Mouse (Mus musculus) embryonic facial prominence, embryonic 11.5 days (tissue): ENCODE results near the gene Hoxa2. TPM values are rescaled to one million over a fixed set of nuclear protein-coding genes. Genes with fewer than 3 reads are reported as not detected.

Experiments
- ATAC-seq: fragments of 200-750 bp; cut with Nextera tagmentation; replicated peaks from 2 replicates; pipeline ENCODE4 v1.8.0; 2017; ENCODE audit warnings: low read depth; ENCODE audit not compliant: insufficient number of reproducible peaks, low FRiP score, low TSS enrichment
- DNase-seq: peaks from one replicate; pipeline ENCODE4 v3.0.0-alpha.2; 2015; ENCODE audit warnings: low spot score
- H3K27ac ChIP-seq: fragments of 300-500 bp; sonication (generic); replicated peaks from 2 replicates; pipeline ENCODE4 v1.5.1; 2014; ENCODE audit warnings: mild to moderate bottlenecking, low read depth, low read length, control low read depth
- H3K27me3 ChIP-seq: fragments of 300-500 bp; sonication (generic); 2 replicates; pipeline ENCODE4 v1.6.1; 2014; ENCODE audit warnings: mild to moderate bottlenecking, low read length, moderate library complexity, mixed read lengths; ENCODE audit not compliant: control insufficient read depth, insufficient read depth
- H3K36me3 ChIP-seq: fragments of 300-500 bp; sonication (generic); replicated peaks from 2 replicates; pipeline ENCODE4 v1.6.1; 2014; ENCODE audit warnings: low read depth, mild to moderate bottlenecking, low read length, moderate library complexity, mixed read lengths; ENCODE audit not compliant: control insufficient read depth, insufficient read depth
- H3K4me1 ChIP-seq: fragments of 300-500 bp; sonication (generic); 2 replicates; pipeline ENCODE4 v1.6.1; 2014; ENCODE audit warnings: low read length, mixed read lengths; ENCODE audit not compliant: control insufficient read depth, insufficient read depth
- H3K4me2 ChIP-seq: fragments of 300-500 bp; sonication (generic); 2 replicates; pipeline ENCODE4 v1.6.1; 2014; ENCODE audit warnings: low read depth, mild to moderate bottlenecking, control low read depth, low read length, moderate library complexity
- H3K4me3 ChIP-seq: fragments of 300-500 bp; sonication (generic); 2 replicates; pipeline ENCODE4 v1.5.1; 2014; ENCODE audit warnings: low read depth, low read length, control low read depth
- H3K9ac ChIP-seq: fragments of 300-500 bp; sonication (generic); replicated peaks from 2 replicates; pipeline ENCODE4 v1.6.1; 2014; ENCODE audit warnings: mild to moderate bottlenecking, control low read depth, low read length
- H3K9me3 ChIP-seq: fragments of 300-500 bp; sonication (generic); replicated peaks from 2 replicates; pipeline ENCODE4 v1.6.1; 2016; ENCODE audit warnings: mild to moderate bottlenecking, low read length, inconsistent platforms, mixed read lengths; ENCODE audit not compliant: control insufficient read depth
- WGBS: fragments of 180-500 bp; shearing (Covaris S2); extraction: QIAGEN DNeasy Blood & Tissue Kit; methylation state at CpG from one replicate; pipeline ENCODE4 v1.1.7; 2014; 5-methylcytosine and 5-hydroxymethylcytosine counted together
- polyA plus RNA-seq: library from polyadenylated mRNA; unstranded; fragments of >200 nt; fragmentation: Nextera tagmentation; extraction: Ambion mirVana; gene quantifications from 2 replicates; pipeline ENCODE4 v1.2.1, GENCODE M21; 2014

Gene Hoxa2
- polyA plus RNA-seq, 1 experiment from 2014 or later = 24.1 TPM

- peak overlapping the region; percentile 21 for H3K4me2 ChIP-seq
- no peak for ATAC-seq
- no peaks in the 10 kb centered on the region for H3K9me3 ChIP-seq
- DNase-seq = peak; percentile 17
- 0 out of 2 replicates have a peak overlapping the region, but pooled peaks have one; percentile 39 for H3K27ac ChIP-seq
- no peaks in the 10 kb centered on the region for H3K36me3 ChIP-seq
- H3K4me1 ChIP-seq = no peaks in the 10 kb centered on the region; the same call in 1 of the 2 replicates
- peaks cover 72% of the 10 kb centered on the region for H3K27me3 ChIP-seq
- H3K4me3 ChIP-seq = peak overlapping the region; percentile 21
- WGBS = under 1% methylated on average over 30 of the region's 30 CpGs
- H3K9ac ChIP-seq = peak overlapping the region; percentile 43
Observed at GRCm38 (mm10) chr6:52160511-52161335, 3.9 kb downstream of the Hoxa2 start.

- H3K4me2 ChIP-seq = peak overlapping the region; percentile 99
- no peaks in the 10 kb centered on the region for H3K36me3 ChIP-seq
- H3K4me1 ChIP-seq = no peaks in the 10 kb centered on the region; the same call in 1 of the 2 replicates
- peaks cover 79% of the 10 kb centered on the region for H3K27me3 ChIP-seq
- no peak for ATAC-seq
- DNase-seq = no peak
- no peak overlapping the region for H3K27ac ChIP-seq
- H3K4me3 ChIP-seq = peak overlapping the region; percentile 58
- H3K9ac ChIP-seq = peak overlapping the region; percentile 43; the same call in 1 of the 2 replicates
- H3K9me3 ChIP-seq = no peaks in the 10 kb centered on the region
- WGBS = 3% methylated on average over 8 of the region's 9 CpGs
Observed at GRCm38 (mm10) chr6:52159979-52160378, 4.7 kb downstream of the Hoxa2 start.

- Histone ChIP-seq H3K27me3 (peaks cover 79% of the 10 kb centered on the region), H3K9ac (no peak overlapping the region), H3K4me2 (peak overlapping the region; percentile 99), H3K36me3 (no peaks in the 10 kb centered on the region), H3K4me1 (no peaks in the 10 kb centered on the region; the same call in 1 of the 2 replicates), H3K27ac (no peak overlapping the region), H3K4me3 (peak overlapping the region; percentile 58), H3K9me3 (no peaks in the 10 kb centered on the region)
- WGBS = 4% methylated on average over 12 of the region's 12 CpGs
- no peak for DNase-seq
- ATAC-seq = peak; percentile 18; the same call in 1 of the 2 replicates
Observed at GRCm38 (mm10) chr6:52159164-52159761, 5.4 kb downstream of the Hoxa2 start.

- H3K4me1 ChIP-seq = no peaks in the 10 kb centered on the region; the same call in 1 of the 2 replicates
- peak within 1 kb of the TSS; percentile 50 for H3K9ac ChIP-seq
- peak; percentile 83 for DNase-seq
- WGBS = under 1% methylated on average over 55 of the region's 55 CpGs
- H3K4me3 ChIP-seq = peak within 1 kb of the TSS; percentile 58
- ATAC-seq = peak; percentile 73
- H3K9me3 ChIP-seq = no peaks in the 10 kb centered on the region
- H3K27ac ChIP-seq = no peak within 1 kb of the TSS
- H3K4me2 ChIP-seq = peak within 1 kb of the TSS; percentile 99
- peaks cover 77% of the 10 kb centered on the region for H3K27me3 ChIP-seq
- H3K36me3 ChIP-seq = no peaks in the 10 kb centered on the region
Observed at GRCm38 (mm10) chr6:52158276-52159051, 6.2 kb downstream of the Hoxa2 start, which contains the start of gene Hoxa1. Gene Hoxa1 (minus strand): TSS chr6:52158317.

- peaks cover 75% of the 10 kb centered on the region for H3K27me3 ChIP-seq
- no peaks in the 10 kb centered on the region; the same call in 1 of the 2 replicates for H3K4me1 ChIP-seq
- H3K27ac ChIP-seq = no peak overlapping the region
- ATAC-seq (no peak; the same call in 1 of the 2 replicates), DNase-seq (peak; percentile 2)
- H3K9ac ChIP-seq = no peak overlapping the region
- H3K4me3 ChIP-seq = no peak overlapping the region
- H3K4me2 ChIP-seq = no peak overlapping the region; the same call in none of the 2 replicates
- no peaks in the 10 kb centered on the region for H3K36me3 ChIP-seq
- WGBS = 2% methylated on average over 32 of the region's 32 CpGs
- no peaks in the 10 kb centered on the region for H3K9me3 ChIP-seq
Observed at GRCm38 (mm10) chr6:52157466-52158275, 7.0 kb downstream of the Hoxa2 start.

- ATAC-seq (no peak), DNase-seq (no peak)
- no peak overlapping the region for H3K9ac ChIP-seq
- no peak overlapping the region for H3K4me3 ChIP-seq
- no peak overlapping the region for H3K4me2 ChIP-seq
- H3K9me3 ChIP-seq = no peaks in the 10 kb centered on the region
- H3K4me1 ChIP-seq = no peaks in the 10 kb centered on the region; the same call in 1 of the 2 replicates
- no peak overlapping the region for H3K27ac ChIP-seq
- H3K27me3 ChIP-seq = peaks cover 84% of the 10 kb centered on the region
- no peaks in the 10 kb centered on the region for H3K36me3 ChIP-seq
- 1% methylated on average over 20 of the region's 20 CpGs for WGBS
Observed at GRCm38 (mm10) chr6:52156551-52157200, 8.0 kb downstream of the Hoxa2 start.

GRCm38 (mm10) chr6:52155471-52155870, 9.2 kb downstream of the Hoxa2 start:
- Histone ChIP-seq H3K4me1 (peaks cover 2% of the 10 kb centered on the region; the same call in 1 of the 2 replicates), H3K36me3 (no peaks in the 10 kb centered on the region), H3K9me3 (no peaks in the 10 kb centered on the region), H3K4me2 (no peak overlapping the region), H3K4me3 (no peak overlapping the region), H3K27ac (no peak overlapping the region), H3K9ac (no peak overlapping the region), H3K27me3 (peaks cover 85% of the 10 kb centered on the region)
- no peak for DNase-seq
- ATAC-seq = no peak
- WGBS = 38% methylated on average over 3 of the region's 3 CpGs
